Mouse (Mus musculus) right cerebral cortex, postnatal 4 days (tissue): ENCODE measurements around the gene Tmub2.

ENCODE experiments used
- DNase-seq: peaks from one replicate; pipeline ENCODE4 v3.0.0-alpha.2; 2022

The Tmub2 gene

GRCm38 (mm10) chr11:102333061-102333460 lies 48.3 kb downstream of the Tmub2 start:
- DNase-seq: no peak

DNA sequence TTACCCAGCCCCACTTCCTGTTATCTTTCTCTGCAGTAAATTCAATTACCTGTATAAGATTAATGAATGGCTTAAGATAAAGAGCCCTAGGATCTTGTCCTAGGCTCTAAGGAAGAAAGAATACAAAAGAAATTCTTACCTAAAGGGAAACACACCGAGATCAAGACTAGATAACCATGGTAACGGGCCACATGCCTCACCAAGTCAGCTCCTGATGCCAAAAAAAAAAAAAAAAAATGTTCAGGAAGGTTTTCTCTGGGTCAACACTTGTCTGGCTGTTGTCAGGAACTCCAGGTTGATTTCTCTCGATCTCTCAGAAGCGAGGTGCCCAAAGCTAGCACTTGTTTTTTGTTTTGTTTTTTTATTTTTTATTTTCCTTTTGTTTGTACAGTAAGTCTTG lies 49.3 kb downstream of the Tmub2 start:
- DNase-seq: no peak

GRCm38 (mm10) chr11:102334973-102335700 lies 50.4 kb downstream of the Tmub2 start:
- no peak for DNase-seq

- no peak for DNase-seq
Measured at GRCm38 (mm10) chr11:102336191-102336590, 51.5 kb downstream of the Tmub2 start.

DNA sequence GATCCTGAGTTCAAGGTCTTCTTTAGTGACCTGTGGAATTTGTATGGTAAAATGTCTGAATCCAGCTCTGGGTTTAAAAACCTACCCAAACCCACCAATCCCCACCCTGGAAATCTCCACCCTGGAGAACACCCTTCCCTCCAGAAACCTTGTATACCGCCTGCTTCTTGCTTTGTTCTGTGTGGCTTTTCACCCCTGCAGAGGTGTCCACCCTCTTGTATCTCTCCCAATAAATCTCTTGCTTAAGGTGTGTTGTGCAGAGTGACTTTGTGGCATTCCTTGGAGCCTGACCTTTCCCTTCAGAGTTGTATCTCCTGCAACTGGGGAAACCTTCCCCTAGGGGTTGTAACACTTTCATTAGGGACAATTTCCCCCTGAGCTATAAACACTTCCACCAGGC lies 53.2 kb downstream of the Tmub2 start:
- DNase-seq: no peak

DNA sequence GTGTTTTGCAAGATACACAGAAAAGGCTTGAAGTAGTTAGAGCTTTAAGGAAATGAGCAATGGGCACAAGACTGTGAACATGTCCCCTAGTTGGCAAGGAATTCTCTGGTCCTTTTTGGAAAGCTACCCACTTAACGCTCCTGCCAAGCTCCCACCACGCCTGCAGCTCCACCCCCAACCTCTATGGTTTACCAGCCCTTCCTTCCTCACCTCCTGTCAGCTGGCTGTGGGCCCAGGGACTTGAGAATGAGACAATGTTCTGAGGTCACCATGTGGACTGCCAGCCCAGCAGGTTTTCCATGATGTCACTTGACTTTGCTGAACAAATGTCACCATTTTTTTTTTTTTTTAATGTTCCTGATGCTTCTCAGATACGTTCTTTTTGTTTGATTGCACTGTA lies 53.8 kb downstream of the Tmub2 start:
- peak; percentile 34 for DNase-seq
